ENCODE assay signal across 27 mouse cellular contexts in genomic region chr4:102583469-102583868, GRCm38 (mm10).
DNase-seq lines count a peak whose midpoint lies in the region; ATAC-seq and TF ChIP-seq lines count a peak whose summit lies in the region.
"Had no signal": no experiment of that assay in that cellular context is flagged by ENCODE, and none has a peak within 500 bp of the region (broad histone marks: within the 10 kb centered on the region; RNA-seq: fewer than 3 reads in every experiment).

No protein-coding gene starts in this region.

- TF ChIP-seq POLR2A in CH12.LX (IDR thresholded peaks at IDR 0.05; ENCODE audit: low read depth, low read length), result no peak

- no peaks in the 10 kb centered on the region for H3K36me3 ChIP-seq in heart, embryonic 11.5 days (ENCODE audit: control insufficient read depth, insufficient read depth, low read length)
- H3K36me3 ChIP-seq in intestine, embryonic 14.5 days (ENCODE audit: control insufficient read depth, insufficient read depth, low read length), result no peaks in the 10 kb centered on the region
- H3K36me3 ChIP-seq in intestine, embryonic 15.5 days, result no peaks in the 10 kb centered on the region
- peaks cover 14 to 45% of the 10 kb centered on the region in 2 experiments for H3K36me3 ChIP-seq in CH12.LX (replicated peaks in 1 of 2; ENCODE audit: control insufficient read depth in 1 of 2, insufficient read depth in 1 of 2, low read length in 1 of 2)
- H3K36me3 ChIP-seq in hindbrain, embryonic 11.5 days (ENCODE audit: control insufficient read depth, insufficient read depth, low read length), result no peaks in the 10 kb centered on the region
- H3K36me3 ChIP-seq: embryonic facial prominence, embryonic 10.5 days; embryonic facial prominence, embryonic 13.5 days; forebrain, embryonic 12.5 days; forebrain, embryonic 15.5 days; heart, embryonic 13.5 days; hindbrain, embryonic 10.5 days had no signal

- peak; percentile 64; the same call in 1 of the 2 replicates for TF ChIP-seq EP300 in CH12.LX (IDR thresholded peaks at IDR 0.05; ENCODE audit: low read length)

- H3K27me3 ChIP-seq in heart, embryonic 11.5 days (ENCODE audit: control insufficient read depth, insufficient read depth, low read length), result no peaks in the 10 kb centered on the region
- no peaks in the 10 kb centered on the region for H3K27me3 ChIP-seq in intestine, embryonic 14.5 days (replicated peaks; ENCODE audit: control insufficient read depth, insufficient read depth, low read length)
- no peaks in the 10 kb centered on the region for H3K27me3 ChIP-seq in intestine, embryonic 15.5 days (replicated peaks)
- no peaks in the 10 kb centered on the region for H3K27me3 ChIP-seq in CH12.LX (replicated peaks)
- no peaks in the 10 kb centered on the region for H3K27me3 ChIP-seq in hindbrain, embryonic 11.5 days (ENCODE audit: control insufficient read depth, insufficient read depth, low read length)
- H3K27me3 ChIP-seq: embryonic facial prominence, embryonic 13.5 days; forebrain, embryonic 15.5 days; heart, embryonic 13.5 days had no signal

- H3K4me2 ChIP-seq in heart, embryonic 11.5 days, result no peak overlapping the region
- no peak overlapping the region for H3K4me2 ChIP-seq in intestine, embryonic 14.5 days (ENCODE audit: low read length)
- no peak overlapping the region for H3K4me2 ChIP-seq in intestine, embryonic 15.5 days (replicated peaks)
- H3K4me2 ChIP-seq in CH12.LX (ENCODE audit: insufficient read depth, low read depth, poor library complexity, severe bottlenecking), result peak overlapping the region; percentile 74; the same call in 1 of the 2 replicates
- H3K4me2 ChIP-seq in hindbrain, embryonic 11.5 days (replicated peaks; ENCODE audit: low read depth, low read length), result no peak overlapping the region
- H3K4me2 ChIP-seq: embryonic facial prominence, embryonic 13.5 days; forebrain, embryonic 12.5 days; forebrain, embryonic 15.5 days; heart, embryonic 13.5 days; hindbrain, embryonic 14.5 days had no signal

- peaks cover 6% of the 10 kb centered on the region; the same call in 1 of the 2 replicates for H3K4me1 ChIP-seq in heart, embryonic 11.5 days (ENCODE audit: control insufficient read depth, insufficient read depth, low read length)
- H3K4me1 ChIP-seq in intestine, embryonic 14.5 days (replicated peaks; ENCODE audit: control insufficient read depth, insufficient read depth, low read length), result peaks cover 6% of the 10 kb centered on the region; the same call in 1 of the 2 replicates
- 0 out of 2 replicates have a peak, but pooled peaks cover 4% of the 10 kb centered on the region for H3K4me1 ChIP-seq in intestine, embryonic 15.5 days (replicated peaks)
- peaks cover 30 to 91% of the 10 kb centered on the region in 2 experiments for H3K4me1 ChIP-seq in CH12.LX (ENCODE audit: control insufficient read depth in 1 of 2, insufficient read depth in 2 of 2)
- no peaks in the 10 kb centered on the region for H3K4me1 ChIP-seq in hindbrain, embryonic 11.5 days (replicated peaks; ENCODE audit: control insufficient read depth, insufficient read depth, low read length)

- ATAC-seq in heart, embryonic 11.5 days (replicated peaks; ENCODE audit: insufficient number of reproducible peaks, low FRiP score, low TSS enrichment), result no peak
- no peak for ATAC-seq in intestine, embryonic 14.5 days (replicated peaks; ENCODE audit: low FRiP score, low TSS enrichment, low read depth)
- no peak for ATAC-seq in intestine, embryonic 15.5 days
- ATAC-seq in granulocyte monocyte progenitor cell, adult 5-6 weeks (replicated peaks; ENCODE audit: poor library complexity, severe bottlenecking), result peak; percentile 20; the same call in 1 of the 2 replicates
- no peak for ATAC-seq in hindbrain, embryonic 11.5 days (ENCODE audit: low FRiP score)
- ATAC-seq: forebrain, embryonic 15.5 days; hindbrain, postnatal 0 days; inflammation-experienced regulatory T-cells, adult 6 months had no signal

- TF ChIP-seq RAD21 in CH12.LX (IDR thresholded peaks at IDR 0.05; ENCODE audit: low read depth, low read length), result no peak

- dilution Hi-C loops in CH12.LX (cut with MboI; ENCODE audit: extremely low pct_ligation_motif_present, extremely low pct_unique_long_range_greater_than_20kb, low sequenced_read_pairs), result no loop called here

- H3K9ac ChIP-seq in heart, embryonic 11.5 days (ENCODE audit: low read depth, low read length), result no peak overlapping the region
- no peak overlapping the region for H3K9ac ChIP-seq in intestine, embryonic 14.5 days (ENCODE audit: low read length)
- H3K9ac ChIP-seq in intestine, embryonic 15.5 days, result no peak overlapping the region
- no peak overlapping the region for H3K9ac ChIP-seq in CH12.LX (ENCODE audit: insufficient read depth, low read depth)
- no peak overlapping the region for H3K9ac ChIP-seq in hindbrain, embryonic 11.5 days (ENCODE audit: low read depth, low read length)
- H3K9ac ChIP-seq: embryonic facial prominence, embryonic 13.5 days; forebrain, embryonic 12.5 days; forebrain, embryonic 15.5 days; heart, embryonic 13.5 days; hindbrain, embryonic 14.5 days had no signal

- H3K9me3 ChIP-seq in heart, embryonic 11.5 days (replicated peaks; ENCODE audit: control insufficient read depth, low read length), result no peaks in the 10 kb centered on the region
- H3K9me3 ChIP-seq in intestine, embryonic 14.5 days (ENCODE audit: control insufficient read depth, low read length), result no peaks in the 10 kb centered on the region
- H3K9me3 ChIP-seq in intestine, embryonic 15.5 days, result no peaks in the 10 kb centered on the region
- H3K9me3 ChIP-seq in CH12.LX (replicated peaks; ENCODE audit: low read length), result no peaks in the 10 kb centered on the region
- no peaks in the 10 kb centered on the region for H3K9me3 ChIP-seq in hindbrain, embryonic 11.5 days (ENCODE audit: control insufficient read depth, low read length)
- H3K9me3 ChIP-seq: embryonic facial prominence, embryonic 10.5 days; embryonic facial prominence, embryonic 13.5 days; forebrain, embryonic 12.5 days; forebrain, embryonic 15.5 days; heart, embryonic 13.5 days; hindbrain, embryonic 10.5 days had no signal

- no peak overlapping the region for H3K4me3 ChIP-seq in heart, embryonic 11.5 days (ENCODE audit: low read depth, low read length)
- H3K4me3 ChIP-seq in intestine, embryonic 14.5 days (ENCODE audit: low read depth, low read length), result no peak overlapping the region
- H3K4me3 ChIP-seq in intestine, embryonic 15.5 days (replicated peaks), result no peak overlapping the region
- H3K4me3 ChIP-seq in CH12.LX (replicated peaks in 1 of 3; ENCODE audit: low read depth in 2 of 3, low read length in 2 of 3, poor library complexity in 1 of 3), result no peak overlapping the region
- H3K4me3 ChIP-seq in hindbrain, embryonic 11.5 days (ENCODE audit: low read depth, low read length), result no peak overlapping the region
- H3K4me3 ChIP-seq: embryonic facial prominence, embryonic 10.5 days; embryonic facial prominence, embryonic 13.5 days; erythroblast, embryonic 14.5 days; forebrain, embryonic 12.5 days; forebrain, embryonic 15.5 days; heart, embryonic 13.5 days; hindbrain, embryonic 10.5 days had no signal

- H3K27ac ChIP-seq in heart, embryonic 11.5 days (ENCODE audit: low read depth, low read length), result no peak overlapping the region
- H3K27ac ChIP-seq in intestine, embryonic 14.5 days (ENCODE audit: low read depth), result no peak overlapping the region
- H3K27ac ChIP-seq in intestine, embryonic 15.5 days, result no peak overlapping the region
- H3K27ac ChIP-seq in CH12.LX (ENCODE audit: insufficient read depth, low read depth), result peak overlapping the region; percentile 42; the same call in 1 of the 2 replicates
- H3K27ac ChIP-seq in hindbrain, embryonic 11.5 days (ENCODE audit: low read depth, low read length), result no peak overlapping the region
- H3K27ac ChIP-seq: embryonic facial prominence, embryonic 10.5 days; embryonic facial prominence, embryonic 13.5 days; forebrain, embryonic 12.5 days; forebrain, embryonic 15.5 days; heart, embryonic 13.5 days; hindbrain, embryonic 10.5 days; hindbrain, embryonic 14.5 days; hindbrain, postnatal 0 days had no signal

- in situ Hi-C loops in CH12.LX (cut with MboI; ENCODE audit: low pct_ligation_motif_present, low pct_unique_long_range_greater_than_20kb, low sequenced_read_pairs), result no loop called here

- DNase-seq in heart, adult 11 months, result peak; percentile 17
- DNase-seq in intestine, embryonic 14.5 days (ENCODE audit: low spot score), result peak; percentile 12
- DNase-seq in CH12.LX (ENCODE audit: extremely low read depth), result no peak
- no peak for DNase-seq in hindbrain, embryonic 11.5 days (ENCODE audit: low spot score)
- DNase-seq: adrenal gland, adult 2 months; adrenal gland, postnatal 14 days; B cell, adult 2 months; cerebellum, adult 11-12 months; cerebellum, adult 8-10 months; cerebellum, postnatal 10 days; cerebellum, postnatal 36 days; embryo, embryonic 11 days; gastrocnemius, postnatal 14 days; kidney, adult 11 months had no signal

- H3K79me2 ChIP-seq in CH12.LX (replicated peaks; ENCODE audit: control insufficient read depth, extremely low read depth, insufficient read depth, poor library complexity, severe bottlenecking), result peaks cover 79% of the 10 kb centered on the region

- WGBS in heart, embryonic 11.5 days (ENCODE audit: insufficient replicate concordance), result 85% methylated on average over 3 of the region's 3 CpGs
- WGBS in intestine, embryonic 14.5 days, result 85% methylated on average over 3 of the region's 3 CpGs
- 83% methylated on average over 3 of the region's 3 CpGs for whole genome bisulfite sequencing in intestine, embryonic 15.5 days
- 86% methylated on average over 3 of the region's 3 CpGs for WGBS in hindbrain, embryonic 11.5 days

- TF ChIP-seq CTCF in CH12.LX (conservative IDR thresholded peaks at IDR 0.05 in 1 of 2, IDR thresholded peaks at IDR 0.05 in 1 of 2; ENCODE audit: low read depth in 2 of 2, low read length in 2 of 2), result no peak

TF ChIP-seq in CH12.LX, 34 proteins besides CTCF, POLR2A, EP300 and RAD21 (continues in another document):
- 0 out of 2 replicates have a peak, but pooled peaks have one; percentile 46 for TF ChIP-seq SIN3A (IDR thresholded peaks at IDR 0.05; ENCODE audit: low read length)
- TF ChIP-seq CHD2 (IDR thresholded peaks at IDR 0.05; ENCODE audit: low read length), result peak; percentile 12; the same call in 1 of the 2 replicates
- TF ChIP-seq USF1 (IDR thresholded peaks at IDR 0.05; ENCODE audit: low read depth, low read length), result no peak
- TF ChIP-seq MAZ (IDR thresholded peaks at IDR 0.05; ENCODE audit: low read depth, low read length), result 0 out of 2 replicates have a peak, but pooled peaks have one; percentile 25
- peak; percentile 51; the same call in 1 of the 2 replicates for TF ChIP-seq MEF2A (IDR thresholded peaks at IDR 0.05; ENCODE audit: borderline replicate concordance, low read depth, low read length)
- 0 out of 2 replicates have a peak, but pooled peaks have one; percentile 9 for TF ChIP-seq TCF12 (IDR thresholded peaks at IDR 0.05; ENCODE audit: low read depth, low read length)
- TF ChIP-seq MAX (IDR thresholded peaks at IDR 0.05; ENCODE audit: low read length), result no peak
- peak; percentile 64 for TF ChIP-seq IRF4 (IDR thresholded peaks at IDR 0.05; ENCODE audit: low read depth, low read length)
- no peak for TF ChIP-seq SMC3 (IDR thresholded peaks at IDR 0.05; ENCODE audit: low read depth, low read length)
- no peak for TF ChIP-seq NELFE (IDR thresholded peaks at IDR 0.05; ENCODE audit: low read depth, low read length)
- peak; percentile 55 for TF ChIP-seq ETS1 (conservative IDR thresholded peaks at IDR 0.05; ENCODE audit: low read depth, low read length)

Comparison
In these comparisons a context has a peak if more than half of its experiments do, and no peak if none do; other contexts are left out.
1. DNase-seq: peak in heart, adult 11 months (single experiment) and intestine, embryonic 14.5 days (single experiment); none in CH12.LX (single experiment) and hindbrain, embryonic 11.5 days (single experiment).